Mouse (Mus musculus) urinary bladder, postnatal 14 days (tissue): Measurements from ENCODE around the gene Gal3st4.
"Not testable (repeated sequence)": the region's sequence is repeated elsewhere in the genome, so short reads cannot be mapped to it uniquely, and the experiment has no call there.

Experiments
- DNase-seq: peaks from one replicate; pipeline ENCODE4 v3.0.0; 2021; ENCODE audit warnings: low spot score

Gene Gal3st4

DNA sequence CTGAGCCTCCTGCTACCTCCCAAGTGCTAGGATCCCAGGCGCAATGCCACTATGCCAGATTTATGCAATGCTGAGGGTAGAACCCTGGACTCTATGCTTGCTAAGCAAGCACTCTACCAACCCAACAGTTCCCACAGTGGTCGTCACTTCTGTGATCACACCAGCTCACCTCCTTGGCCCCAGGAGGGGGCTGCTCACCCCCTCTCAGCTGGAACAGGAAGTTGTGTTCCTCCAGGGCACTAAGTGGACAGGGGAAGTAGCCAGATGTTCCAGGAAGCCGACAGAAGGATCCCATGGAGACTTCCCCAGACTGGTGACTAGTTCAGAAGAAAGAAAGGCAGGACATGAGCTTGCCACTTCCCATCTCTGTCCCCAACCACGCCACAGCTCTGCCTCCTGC lies 10.6 kb downstream of the Gal3st4 start:
- no peak for DNase-seq

DNA sequence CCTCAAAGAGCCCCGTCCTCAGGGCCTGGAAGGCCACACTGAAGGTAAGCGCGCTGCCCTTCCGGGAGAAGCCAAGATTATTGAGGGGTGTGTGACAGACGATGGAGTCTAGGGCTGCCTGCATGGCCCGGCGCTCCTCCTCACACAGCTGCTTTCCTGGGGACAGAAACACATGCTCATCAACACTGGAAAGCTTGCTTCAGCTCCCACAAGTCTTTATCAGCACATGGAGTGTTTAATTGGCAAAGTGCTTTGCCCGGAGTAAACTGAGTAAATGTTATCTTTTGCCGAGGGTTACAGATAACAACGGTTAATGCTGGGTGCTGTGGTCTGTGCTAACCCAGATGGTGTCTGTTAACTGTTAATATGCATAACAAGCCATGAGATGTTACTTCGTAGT lies 11.8 kb downstream of the Gal3st4 start:
- DNase-seq: no peak

DNA sequence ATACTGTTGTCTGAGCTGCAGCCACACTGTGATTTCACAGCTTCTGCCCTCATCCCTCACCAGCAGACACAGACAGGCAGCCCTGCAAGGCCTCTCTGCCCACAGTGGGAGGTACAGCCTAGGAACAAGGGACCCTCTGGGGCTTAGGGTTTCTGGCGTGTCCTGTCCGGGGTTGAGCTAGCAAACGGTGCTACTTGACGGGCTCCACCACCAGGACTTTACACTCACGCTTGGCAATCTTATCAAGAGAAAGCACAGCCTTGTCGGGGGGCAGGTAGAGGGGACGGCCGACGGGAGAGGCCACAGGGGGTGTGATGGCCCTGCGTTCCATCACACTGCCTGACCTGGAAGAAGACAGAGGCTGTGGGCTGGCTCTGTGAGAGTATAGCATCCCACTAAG lies 12.6 kb downstream of the Gal3st4 start:
- no peak for DNase-seq

DNA sequence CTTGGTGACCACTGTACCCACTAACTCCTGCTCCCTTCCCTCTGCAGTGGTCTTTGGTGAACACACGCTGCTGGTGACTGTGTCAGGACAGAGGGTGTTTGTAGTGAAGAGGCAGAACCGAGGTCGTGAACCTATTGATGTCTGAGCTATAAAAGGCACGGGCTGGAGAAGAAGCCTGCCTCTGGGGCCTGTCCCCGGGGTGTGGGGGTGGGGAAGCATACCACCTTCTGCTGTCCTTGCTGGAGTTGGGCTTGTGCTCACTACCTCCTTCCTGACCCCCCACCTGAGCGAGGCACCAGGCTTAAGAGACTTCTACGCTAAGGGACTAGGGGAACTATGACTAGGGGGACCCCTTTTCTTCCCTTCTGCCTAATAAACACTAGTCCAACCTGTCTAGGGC lies 13.6 kb downstream of the Gal3st4 start:
- DNase-seq: no peak

DNA sequence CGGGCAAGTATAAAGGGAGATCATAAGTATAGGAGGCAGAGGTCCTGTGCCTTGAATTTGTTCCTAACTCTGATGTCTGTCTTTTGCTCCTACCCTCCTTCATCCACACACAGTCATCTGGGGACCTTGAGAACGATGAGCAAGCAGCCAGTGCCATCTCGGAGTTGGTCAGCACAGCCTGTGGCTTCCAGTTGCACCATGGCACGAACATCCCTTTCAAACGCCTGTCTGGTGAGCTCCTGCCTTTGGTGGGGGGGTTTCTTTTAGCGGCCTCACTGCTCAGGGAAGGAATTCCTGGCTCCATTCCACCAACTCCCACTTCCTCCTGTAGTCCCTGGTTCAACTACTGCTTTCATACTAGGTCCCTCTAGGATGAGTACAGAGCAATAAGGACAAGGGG lies 14.1 kb downstream of the Gal3st4 start:
- no peak for DNase-seq

DNA sequence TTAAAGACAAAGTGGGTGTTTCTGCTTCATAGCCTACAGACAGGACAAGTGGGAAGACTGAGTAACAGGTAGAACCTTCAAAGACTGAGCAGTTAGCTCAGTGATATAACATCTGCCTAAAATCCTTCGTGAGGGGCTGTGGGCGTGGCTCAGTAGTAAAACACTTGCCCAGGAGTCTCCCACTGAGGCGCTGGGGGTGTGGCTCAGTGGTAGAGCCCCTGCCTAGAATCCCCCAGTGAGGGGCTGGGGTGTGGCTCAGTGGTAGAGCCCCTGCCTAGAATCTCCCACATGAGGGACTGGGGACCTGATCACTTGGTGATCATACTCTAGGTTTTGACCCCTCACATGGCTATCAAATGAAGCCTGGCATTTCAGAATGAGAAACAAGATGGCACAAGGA lies 14.6 kb downstream of the Gal3st4 start:
- no peak for DNase-seq

DNA sequence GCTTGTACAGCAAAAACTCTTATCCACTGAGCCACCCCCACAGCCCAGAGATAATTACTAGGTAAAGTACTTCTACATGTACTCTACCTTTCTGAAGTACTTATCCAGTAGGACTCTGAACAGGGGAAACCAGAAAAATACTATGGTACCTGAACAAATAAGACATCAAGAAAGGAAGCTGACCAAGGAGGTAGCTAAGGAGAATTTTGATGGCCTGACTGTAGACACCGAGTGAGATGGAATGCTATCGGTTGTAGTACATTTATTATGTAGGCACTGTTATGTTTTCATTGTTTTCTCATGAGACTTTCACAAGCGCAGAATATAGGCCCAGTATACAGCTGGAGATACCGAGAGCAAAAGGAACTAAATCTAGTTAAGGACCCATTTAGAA lies 15.1 kb downstream of the Gal3st4 start:
- no peak for DNase-seq

DNA sequence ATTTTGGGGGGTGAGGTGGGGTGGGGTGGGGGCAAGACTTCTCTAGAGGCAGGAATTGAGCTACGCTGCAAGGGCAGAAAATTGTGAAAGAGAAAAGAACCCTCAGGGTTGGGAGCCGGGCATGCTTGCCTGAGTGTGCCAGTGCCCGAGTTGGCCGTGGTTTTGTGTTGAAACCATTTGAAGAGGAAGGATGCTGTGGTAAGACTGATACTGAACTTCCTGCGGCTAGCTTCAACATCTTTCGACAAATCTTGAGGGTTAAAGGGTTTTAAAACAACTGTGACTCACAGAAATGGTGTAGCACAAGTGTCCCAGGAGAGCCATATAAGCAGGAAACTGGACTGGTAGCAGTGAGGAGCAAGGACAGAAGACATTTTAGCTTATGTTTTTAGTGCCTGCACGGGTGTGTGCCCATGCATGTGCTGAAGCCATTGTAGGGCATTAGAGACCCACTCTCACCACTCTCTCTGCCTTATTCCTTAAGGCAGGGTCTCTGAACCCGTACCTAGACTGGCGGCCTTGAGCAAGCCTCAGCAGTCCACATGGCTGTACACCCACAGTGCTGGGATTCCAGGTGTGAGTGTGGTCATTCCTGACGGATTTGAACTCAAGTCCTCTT lies 15.6 kb downstream of the Gal3st4 start:
- DNase-seq: no peak

DNA sequence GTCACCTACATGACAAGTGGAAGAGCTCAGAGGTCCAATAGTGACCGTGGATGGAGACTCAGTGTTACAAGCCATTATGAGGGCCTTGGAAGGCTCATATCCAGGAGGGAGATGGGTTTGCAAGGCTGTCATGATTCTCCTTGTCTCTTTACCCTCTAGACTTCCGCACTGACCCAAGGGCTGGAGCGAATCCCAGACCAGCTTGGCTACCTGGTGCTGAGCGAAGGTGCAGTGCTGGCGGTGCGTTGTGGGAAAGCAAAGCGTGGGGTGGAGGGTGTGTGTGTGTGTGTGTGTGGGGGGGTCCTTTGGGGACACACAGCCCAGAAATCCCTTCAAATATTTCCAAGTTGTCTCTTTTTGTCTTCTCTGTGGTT lies 16.6 kb downstream of the Gal3st4 start:
- DNase-seq: no peak

DNA sequence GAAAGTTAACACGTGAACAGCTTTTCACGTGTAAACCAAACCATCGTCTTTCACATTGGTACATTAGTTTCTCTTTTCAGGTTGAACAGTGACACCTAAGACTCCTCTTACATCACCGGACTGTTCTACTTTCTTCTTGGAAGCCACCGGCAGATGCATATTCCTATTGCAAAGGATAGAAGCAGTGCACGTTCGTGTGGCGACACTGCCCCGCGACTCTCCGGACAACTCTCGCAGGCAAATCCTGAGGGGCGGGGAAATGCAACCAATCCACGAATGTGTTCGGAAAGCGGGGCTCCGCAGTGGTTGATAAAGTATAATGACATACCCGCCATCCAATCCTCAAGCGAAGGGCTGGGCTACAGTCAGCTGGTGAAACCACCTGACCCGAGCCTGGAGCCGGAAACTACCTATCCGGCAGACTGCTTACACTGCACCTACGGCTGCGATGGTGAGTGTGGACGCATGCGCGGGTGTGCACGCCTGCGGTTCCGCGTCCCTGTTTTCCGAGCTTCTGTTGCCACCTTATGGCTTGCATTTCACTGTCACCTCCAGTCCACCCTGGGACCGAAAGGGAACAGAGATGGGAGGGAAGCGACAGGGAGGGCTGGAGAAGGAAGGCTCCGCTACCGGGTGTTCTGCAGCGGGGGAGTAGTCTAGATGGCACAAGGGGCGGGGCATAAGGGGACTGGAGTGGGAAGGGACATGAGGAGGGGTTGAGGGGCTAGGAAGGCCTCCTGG lies 17.1 kb downstream of the Gal3st4 start, which contains the start of gene Lamtor4:
Gene Lamtor4 (plus strand): TSS at position 130 of the 741 bp plus-strand sequence.
- DNase-seq: peak; percentile 95

DNA sequence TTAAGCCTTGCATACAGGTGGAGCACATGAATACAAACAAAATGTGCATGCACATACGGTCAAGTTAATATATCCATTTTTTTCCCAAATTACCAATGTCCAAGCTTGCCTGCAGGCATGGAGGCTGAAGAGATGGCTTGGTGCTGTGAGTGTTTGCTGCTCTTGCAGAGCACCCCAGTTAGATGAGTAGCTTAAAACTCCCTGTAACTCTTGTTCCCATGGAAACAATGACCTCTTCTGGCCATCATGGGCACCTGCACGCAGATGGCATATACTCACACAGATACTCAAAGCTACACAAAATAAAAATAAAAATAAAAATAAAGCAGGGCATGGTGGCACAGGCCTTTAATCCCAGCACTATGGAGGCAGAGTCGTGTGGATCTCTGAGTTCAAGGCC lies 19.6 kb downstream of the Gal3st4 start:
- DNase-seq: no peak

DNA sequence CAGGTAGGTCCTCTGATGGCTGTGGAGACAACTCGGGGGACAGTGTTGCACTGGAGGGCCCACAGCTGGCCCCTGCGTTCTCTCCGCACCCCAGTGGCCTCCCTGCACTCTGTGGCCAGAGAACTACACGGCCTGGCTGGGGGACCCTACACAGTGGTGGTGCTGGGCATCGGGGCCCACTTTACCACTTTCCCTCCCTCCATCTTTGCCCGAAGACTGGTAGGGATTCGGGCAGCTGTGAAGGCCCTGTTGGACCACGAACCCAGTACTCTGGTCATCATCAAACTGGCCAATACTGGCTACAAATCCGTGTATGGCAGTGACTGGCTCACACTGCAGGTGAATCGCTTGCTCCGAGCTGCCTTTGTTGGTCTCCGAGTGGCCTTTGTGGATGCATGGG lies 21.5 kb downstream of the Gal3st4 start:
- no peak for DNase-seq

DNA sequence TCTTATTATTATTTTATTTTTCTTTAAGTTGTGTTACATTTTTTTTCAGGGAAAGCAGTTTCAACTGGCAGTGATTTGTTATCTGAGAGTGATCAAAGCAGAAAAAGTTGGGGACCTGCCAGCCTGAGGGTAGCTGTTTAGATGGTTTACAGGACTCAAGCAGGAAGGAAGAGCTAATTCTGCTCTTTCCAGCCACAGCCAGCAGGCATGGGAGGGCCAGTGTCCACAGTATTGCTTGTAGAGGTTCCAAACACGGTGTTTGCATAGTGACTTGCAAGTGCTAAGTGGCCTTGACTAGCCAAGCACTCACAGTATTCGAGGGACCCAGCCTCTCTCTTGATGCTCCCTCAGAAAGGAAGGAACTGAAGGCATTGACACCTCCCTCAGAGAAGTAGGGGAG lies 31.1 kb downstream of the Gal3st4 start:
- no peak for DNase-seq

DNA sequence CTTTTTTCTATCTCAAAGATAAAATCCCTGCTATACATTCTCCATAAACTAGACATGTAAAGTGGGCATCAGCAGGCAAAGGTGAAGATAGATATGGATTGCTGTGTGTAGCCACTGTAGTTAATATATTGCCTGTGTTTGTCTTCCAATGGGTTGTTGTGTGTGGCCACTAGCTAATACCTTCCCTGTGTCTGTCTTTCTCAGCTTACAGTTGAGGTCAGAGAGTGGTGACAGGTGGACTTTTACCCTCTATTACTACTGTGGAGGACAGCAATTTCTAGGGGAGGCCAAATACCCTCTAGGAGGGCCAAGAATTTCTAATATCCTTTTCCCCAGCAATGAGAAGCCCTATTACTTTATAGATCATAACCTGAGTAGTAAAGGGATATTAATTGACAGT lies 38.4 kb downstream of the Gal3st4 start:
- DNase-seq: no peak

DNA sequence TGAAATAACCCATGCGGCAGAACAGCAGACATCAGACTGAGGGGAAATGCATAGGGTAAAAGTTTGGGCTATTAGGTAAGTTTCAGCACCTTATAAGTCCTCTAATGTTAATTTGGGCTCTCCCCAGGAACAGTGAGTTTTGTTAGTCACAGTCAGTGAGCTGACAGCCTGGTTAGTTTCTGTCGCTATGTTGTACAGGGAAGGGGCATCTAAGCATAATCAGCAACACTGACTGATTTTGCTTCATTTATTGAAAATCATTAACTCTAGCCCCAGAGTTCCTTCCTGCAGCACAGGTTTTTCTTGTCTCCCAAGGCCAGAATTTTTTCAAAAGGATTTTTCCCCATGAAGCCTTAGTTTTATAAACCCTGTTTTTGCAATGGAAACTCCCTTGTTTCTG lies 38.9 kb downstream of the Gal3st4 start:
- no peak for DNase-seq

DNA sequence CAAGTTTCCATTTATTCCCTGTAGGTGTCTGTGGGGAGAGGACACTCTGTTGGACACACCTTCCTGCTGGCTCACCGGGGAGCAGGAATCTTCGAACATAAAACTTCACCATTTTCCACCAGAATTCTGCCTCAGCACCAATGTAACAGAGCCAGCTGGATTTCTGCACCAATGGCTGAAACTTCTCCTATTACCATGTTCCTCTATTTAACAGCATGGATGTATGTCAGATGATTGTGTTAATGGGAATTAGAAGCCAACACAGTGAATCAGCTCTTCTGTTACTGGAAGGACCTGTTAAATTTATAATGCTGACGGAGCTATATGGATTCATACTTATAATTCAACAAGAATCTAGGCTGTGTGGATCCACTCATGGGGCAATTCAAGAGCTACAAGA lies 43.1 kb downstream of the Gal3st4 start:
- no peak for DNase-seq

DNA sequence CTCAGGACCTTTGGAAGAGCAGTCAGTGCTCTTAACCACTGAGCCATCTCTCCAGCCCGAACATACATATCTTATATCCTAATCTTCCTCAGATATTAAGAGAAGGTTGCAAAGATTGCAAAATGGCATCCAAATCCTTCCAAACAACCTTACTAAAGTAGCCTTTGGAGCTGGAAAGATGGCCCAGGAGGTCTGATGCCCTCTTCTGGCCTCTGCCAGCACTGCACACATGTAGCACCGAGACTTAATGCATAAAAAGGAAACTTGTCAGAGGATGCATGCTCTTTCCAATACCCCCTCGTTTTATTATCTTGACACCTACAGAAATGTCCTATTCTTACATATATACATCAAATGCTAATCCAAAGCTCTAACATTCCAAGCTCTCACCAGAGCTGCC lies 44.6 kb downstream of the Gal3st4 start:
- DNase-seq: no peak

DNA sequence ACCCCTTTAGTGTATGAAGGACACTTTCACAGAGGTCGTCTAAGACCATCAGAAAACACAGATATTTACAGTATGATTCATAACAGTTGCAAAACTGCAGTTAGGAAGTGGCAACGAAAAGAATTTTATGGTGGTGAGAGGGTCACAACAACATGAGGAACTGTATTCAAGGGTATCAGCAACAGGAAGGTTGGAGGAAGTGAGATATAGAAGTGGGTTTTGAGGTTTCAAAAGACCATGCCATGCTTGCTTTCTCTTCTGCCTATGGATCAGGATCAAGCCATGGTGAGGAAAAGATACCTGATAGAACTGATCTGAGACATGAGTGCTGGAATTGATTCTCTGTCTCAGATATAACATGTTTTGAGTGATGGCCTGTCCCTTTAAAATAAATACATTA lies 45.3 kb downstream of the Gal3st4 start:
- no peak for DNase-seq

DNA sequence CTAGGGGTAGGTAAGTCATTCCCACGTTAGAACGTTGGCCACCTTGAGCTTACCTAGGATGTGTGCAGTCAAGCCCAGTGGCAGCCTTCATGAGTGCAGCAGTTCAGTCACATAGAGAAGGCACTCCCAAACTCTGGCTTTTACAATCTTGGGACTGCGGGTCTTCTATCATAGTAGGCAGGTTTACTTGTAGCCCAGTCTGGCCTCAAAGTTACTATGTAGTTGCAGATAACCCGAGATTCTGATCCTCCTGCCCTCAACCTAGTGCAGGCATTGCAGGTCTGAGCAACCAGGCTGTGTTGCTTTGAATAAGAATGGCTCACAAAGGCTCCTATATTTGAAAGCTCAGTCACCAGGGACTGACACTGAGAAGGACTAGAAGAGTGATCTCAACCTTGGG lies 46.1 kb downstream of the Gal3st4 start:
- no peak for DNase-seq

DNA sequence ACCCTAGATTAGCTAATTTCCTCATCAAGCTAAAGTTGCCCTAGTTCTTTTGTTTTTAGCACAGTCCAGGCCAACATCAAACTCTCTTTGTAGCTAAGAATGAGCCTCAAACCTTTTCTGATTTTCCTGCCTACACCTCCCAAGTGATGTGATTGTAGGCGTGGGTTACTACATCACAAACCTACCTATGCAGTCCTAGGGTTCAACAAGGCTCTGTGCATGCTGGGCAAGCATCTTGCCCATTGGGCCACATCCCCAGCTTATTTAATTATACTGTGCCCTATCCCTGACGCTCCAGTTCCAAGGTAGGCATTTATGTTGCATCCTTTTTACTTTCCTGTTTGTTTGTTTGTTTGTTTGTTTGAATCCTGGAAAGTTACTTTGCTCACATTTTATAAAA lies 46.9 kb downstream of the Gal3st4 start, which contains the start of gene Nxpe5:
Gene Nxpe5 (plus strand): TSS at position 199 of the 400 bp plus-strand sequence.
- no peak for DNase-seq

DNA sequence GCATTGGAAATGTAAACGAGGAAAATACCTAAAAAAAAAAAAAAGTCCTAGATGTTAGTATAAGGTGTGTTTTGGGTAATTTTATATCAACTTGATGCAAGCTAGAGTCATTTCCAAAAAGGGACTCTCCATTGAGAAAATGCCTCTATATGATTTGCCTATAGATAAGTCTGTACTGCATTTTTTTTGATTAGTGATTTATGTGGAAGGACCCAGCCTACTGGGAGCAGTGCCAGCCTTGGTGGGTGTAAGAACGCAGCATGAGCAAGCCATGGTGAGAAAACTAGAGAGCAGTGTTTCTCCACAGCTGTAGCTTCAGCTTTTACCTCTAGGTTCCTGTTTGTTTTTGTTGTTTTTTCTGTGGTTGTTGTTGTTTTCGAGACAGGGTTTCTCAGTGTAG lies 49.4 kb downstream of the Gal3st4 start:
- no peak for DNase-seq

DNA sequence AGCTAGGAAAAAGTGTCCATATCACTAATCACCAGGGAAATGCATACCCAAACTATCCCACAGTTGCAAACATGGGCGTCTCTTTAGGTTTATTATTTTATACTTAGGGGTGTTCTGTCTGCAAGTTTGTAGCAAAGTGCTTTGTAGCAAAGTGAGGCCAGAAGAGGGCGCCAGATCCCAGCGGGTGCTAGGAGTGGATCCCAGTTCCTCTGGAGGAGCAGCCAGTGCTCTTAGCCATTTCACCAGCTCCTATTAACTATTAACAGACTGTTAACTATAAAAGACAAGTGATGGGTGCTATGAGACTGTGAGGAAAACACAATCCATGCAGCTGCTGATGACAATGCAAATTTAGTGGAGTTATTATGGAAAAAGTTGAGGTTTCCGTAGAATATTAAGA lies 50.5 kb downstream of the Gal3st4 start:
- peak; percentile 93 for DNase-seq

DNA sequence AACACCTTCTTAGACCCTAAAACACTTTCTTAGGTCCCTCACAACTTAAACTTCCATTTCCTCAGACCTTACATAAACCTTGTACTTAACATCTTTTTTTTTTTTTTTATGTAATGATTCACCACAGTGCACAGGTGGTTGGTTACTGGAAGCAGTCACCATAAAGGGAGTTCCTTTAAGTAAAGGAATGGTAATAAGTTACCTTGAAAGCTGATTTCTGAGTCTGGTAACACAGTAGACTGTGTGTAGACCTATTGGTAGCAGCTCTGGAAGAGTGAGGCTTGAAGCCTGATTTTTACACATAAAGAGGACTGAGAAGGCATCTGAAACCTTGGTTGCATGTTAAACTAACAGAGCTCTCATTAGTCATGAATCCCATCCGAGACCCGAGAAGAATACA lies 52.8 kb downstream of the Gal3st4 start:
- DNase-seq: no peak

DNA sequence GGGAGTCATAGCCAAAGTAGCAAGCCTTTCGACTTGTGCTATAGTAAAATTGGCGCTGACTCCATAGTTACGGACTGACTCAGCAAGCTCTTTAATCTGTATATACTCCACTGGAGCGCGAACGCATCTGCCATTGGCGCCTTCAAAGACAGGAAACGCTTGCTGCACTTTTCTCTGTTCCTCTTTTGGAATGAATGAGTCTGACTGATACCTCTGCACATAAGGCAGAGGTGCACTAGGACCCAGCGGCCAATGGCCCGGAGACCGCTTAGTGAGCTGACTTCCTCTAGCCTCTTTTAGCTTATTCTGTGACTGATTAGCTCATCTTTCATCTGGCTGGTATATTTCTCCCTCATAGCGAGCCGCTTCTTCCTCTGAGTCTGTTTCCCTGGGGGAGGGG lies 56.0 kb downstream of the Gal3st4 start:
- DNase-seq: not testable (repeated sequence)
